In genomic region chr11:23140429-23141099, GRCm38 (mm10) we compare ENCODE assay signal across 7 mouse cellular contexts.
DNase-seq lines count a peak whose midpoint lies in the region; ATAC-seq lines count a peak whose summit lies in the region.

No protein-coding gene starts in this region.

- peak; percentile 57; the same call in 1 of the 2 replicates for ATAC-seq in embryonic facial prominence, embryonic 15.5 days (ENCODE audit: insufficient number of reproducible peaks, low FRiP score, low TSS enrichment, low read depth)
- peak; percentile 78 for ATAC-seq in hindbrain, embryonic 12.5 days (ENCODE audit: low FRiP score)
- ATAC-seq in neural tube, embryonic 15.5 days (ENCODE audit: low FRiP score), result peak; percentile 71

- H3K4me3 ChIP-seq in embryonic facial prominence, embryonic 15.5 days (replicated peaks), result no peak overlapping the region
- no peak overlapping the region for H3K4me3 ChIP-seq in hindbrain, embryonic 12.5 days
- no peak overlapping the region for H3K4me3 ChIP-seq in neural tube, embryonic 15.5 days (replicated peaks)

- H3K4me1 ChIP-seq in embryonic facial prominence, embryonic 15.5 days, result no peaks in the 10 kb centered on the region; the same call in 1 of the 2 replicates
- H3K4me1 ChIP-seq in hindbrain, embryonic 12.5 days, result peaks cover 10% of the 10 kb centered on the region; the same call in 1 of the 2 replicates
- peaks cover 15% of the 10 kb centered on the region for H3K4me1 ChIP-seq in neural tube, embryonic 15.5 days

- no peak overlapping the region for H3K9ac ChIP-seq in embryonic facial prominence, embryonic 15.5 days
- no peak overlapping the region for H3K9ac ChIP-seq in hindbrain, embryonic 12.5 days
- no peak overlapping the region for H3K9ac ChIP-seq in neural tube, embryonic 15.5 days (replicated peaks)

- no peaks in the 10 kb centered on the region for H3K9me3 ChIP-seq in embryonic facial prominence, embryonic 15.5 days (replicated peaks)
- H3K9me3 ChIP-seq in hindbrain, embryonic 12.5 days (replicated peaks), result no peaks in the 10 kb centered on the region
- H3K9me3 ChIP-seq in neural tube, embryonic 15.5 days (replicated peaks), result no peaks in the 10 kb centered on the region

- H3K36me3 ChIP-seq in embryonic facial prominence, embryonic 15.5 days, result no peaks in the 10 kb centered on the region
- no peaks in the 10 kb centered on the region for H3K36me3 ChIP-seq in hindbrain, embryonic 12.5 days
- no peaks in the 10 kb centered on the region for H3K36me3 ChIP-seq in neural tube, embryonic 15.5 days

- H3K27ac ChIP-seq in embryonic facial prominence, embryonic 15.5 days (replicated peaks), result no peak overlapping the region
- no peak overlapping the region; the same call in 1 of the 2 replicates for H3K27ac ChIP-seq in hindbrain, embryonic 12.5 days
- H3K27ac ChIP-seq in neural tube, embryonic 15.5 days (replicated peaks), result no peak overlapping the region; the same call in 1 of the 2 replicates

- DNase-seq in layer of hippocampus, postnatal 10 days (ENCODE audit: low spot score in 2 of 2), result peak; percentile 10 to 13
- no peak for DNase-seq in layer of hippocampus, postnatal 36 days
- DNase-seq in ovary, postnatal 10 days (ENCODE audit: low spot score), result no peak
- DNase-seq in ovary, adult 18-20 months (ENCODE audit: low spot score), result no peak

- H3K4me2 ChIP-seq in embryonic facial prominence, embryonic 15.5 days (replicated peaks), result no peak overlapping the region
- no peak overlapping the region for H3K4me2 ChIP-seq in hindbrain, embryonic 12.5 days (replicated peaks)
- H3K4me2 ChIP-seq in neural tube, embryonic 15.5 days, result no peak overlapping the region

- 31% methylated on average over 6 of the region's 6 CpGs for WGBS in embryonic facial prominence, embryonic 15.5 days
- whole genome bisulfite sequencing in hindbrain, embryonic 12.5 days, result 40% methylated on average over 6 of the region's 6 CpGs
- WGBS in neural tube, embryonic 15.5 days, result 35% methylated on average over 6 of the region's 6 CpGs

- H3K27me3 ChIP-seq in embryonic facial prominence, embryonic 15.5 days, result no peaks in the 10 kb centered on the region
- H3K27me3 ChIP-seq in hindbrain, embryonic 12.5 days, result no peaks in the 10 kb centered on the region
- no peaks in the 10 kb centered on the region for H3K27me3 ChIP-seq in neural tube, embryonic 15.5 days (replicated peaks)

Comparison
In these comparisons a context has a peak if more than half of its experiments do, and no peak if none do; other contexts are left out.
1. DNase-seq: peak in layer of hippocampus, postnatal 10 days (2 of 2); none in layer of hippocampus, postnatal 36 days (0 of 2), ovary, postnatal 10 days (single experiment) and ovary, adult 18-20 months (single experiment).
2. Peak in every context shown above with its lines, with median percentiles within 50 percentile points of each other: ATAC-seq.